Mouse (Mus musculus): ENCODE data around the gene Foxg1. TPM values are rescaled to one million over a fixed set of nuclear protein-coding genes. Genes with fewer than 3 reads are reported as not detected.
A peak's percentile ranks its signal among the peaks of the same experiment; 100 is the strongest.

The Foxg1 gene
- polyA plus RNA-seq, 1 experiment: 0.49 TPM

DNA sequence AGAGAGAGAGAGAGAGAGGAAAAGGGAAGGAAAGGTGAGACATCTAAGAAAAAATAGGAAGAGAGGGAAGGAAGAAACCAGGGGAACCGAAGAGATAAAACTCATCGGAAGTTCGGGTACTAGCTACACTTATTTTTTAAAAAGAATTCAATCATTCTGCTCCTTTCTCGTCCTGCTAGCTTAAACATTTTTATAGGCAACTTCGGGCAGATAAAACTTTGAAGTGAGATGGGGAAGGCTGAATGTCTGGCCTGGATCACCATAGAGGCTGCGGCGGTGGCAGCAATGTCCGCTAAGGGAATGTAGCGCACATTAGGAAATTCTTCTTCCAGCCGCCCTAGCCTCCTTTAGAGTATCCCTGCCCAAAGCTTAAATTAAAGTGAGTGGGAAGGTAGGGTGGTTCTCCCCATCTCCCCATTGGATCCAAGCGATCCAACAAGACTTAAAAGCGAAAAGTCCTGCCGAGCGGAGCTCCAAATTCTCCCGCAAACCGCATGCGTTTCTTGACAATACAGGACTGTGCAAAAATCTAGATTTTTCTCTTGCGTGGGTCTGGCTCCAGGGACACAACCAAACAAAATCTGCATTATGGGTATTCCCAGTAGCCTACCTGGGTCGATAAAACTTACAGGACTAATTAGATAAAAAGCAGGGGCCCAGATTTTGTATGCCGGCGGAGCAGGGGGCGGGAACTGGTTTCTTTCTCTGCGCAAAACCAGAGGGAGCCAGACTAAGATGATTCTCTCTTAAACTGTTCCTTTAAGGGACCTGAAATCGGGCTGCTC is 8.4 kb upstream of the Foxg1 start:
- Histone ChIP-seq H3K9ac (ENCODE audit: low read depth, poor library complexity, severe bottlenecking) (no peak overlapping the region), H3K4me1 (ENCODE audit: control insufficient read depth, insufficient read depth, low read length) (no peaks in the 10 kb centered on the region), H3K27me3 (ENCODE audit: control insufficient read depth, insufficient read depth, low read length, poor library complexity, severe bottlenecking) (peaks cover 26% of the 10 kb centered on the region), H3K4me3 (ENCODE audit: low read depth, low read length) (peak overlapping the region; percentile 38), H3K27ac (ENCODE audit: insufficient read depth, low read length) (no peak overlapping the region), H3K36me3 (ENCODE audit: control insufficient read depth, insufficient read depth, low read length, poor library complexity, severe bottlenecking) (no peaks in the 10 kb centered on the region), H3K9me3 (replicated peaks; ENCODE audit: control insufficient read depth, insufficient read depth, low read length, poor library complexity, severe bottlenecking) (no peaks in the 10 kb centered on the region)
- TF ChIP-seq EP300 (IDR thresholded peaks at IDR 0.05; ENCODE audit: insufficient read depth, low read depth, low read length) (no peak), CTCF (IDR thresholded peaks at IDR 0.05; ENCODE audit: low read depth, low read length) (no peak), POLR2A (IDR thresholded peaks at IDR 0.05; ENCODE audit: insufficient read depth, low read length) (no peak)

DNA sequence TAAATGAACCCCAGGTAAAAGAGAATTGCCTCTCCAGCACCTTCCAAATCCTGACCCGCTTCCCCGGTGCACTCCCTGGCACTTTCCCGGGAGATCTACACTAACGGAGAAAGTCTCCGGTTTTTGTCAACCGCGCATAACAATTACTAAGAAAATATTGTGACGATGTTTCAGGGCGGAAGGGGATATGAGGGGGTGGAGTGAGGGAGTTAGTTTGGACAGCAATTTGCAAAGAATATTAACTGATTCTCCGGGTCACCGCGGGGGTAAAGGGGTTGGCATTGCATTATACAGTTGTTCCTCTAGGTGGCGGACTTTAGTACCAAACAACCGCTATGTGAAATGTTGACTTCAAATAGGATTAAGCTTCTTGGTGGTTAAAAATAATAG is 7.9 kb upstream of the Foxg1 start:
- Histone ChIP-seq H3K9ac (ENCODE audit: low read depth, poor library complexity, severe bottlenecking) (no peak overlapping the region), H3K27me3 (ENCODE audit: control insufficient read depth, insufficient read depth, low read length, poor library complexity, severe bottlenecking) (peaks cover 31% of the 10 kb centered on the region), H3K4me1 (ENCODE audit: control insufficient read depth, insufficient read depth, low read length) (no peaks in the 10 kb centered on the region), H3K27ac (ENCODE audit: insufficient read depth, low read length) (no peak overlapping the region), H3K4me3 (ENCODE audit: low read depth, low read length) (peak overlapping the region; percentile 38), H3K9me3 (replicated peaks; ENCODE audit: control insufficient read depth, insufficient read depth, low read length, poor library complexity, severe bottlenecking) (no peaks in the 10 kb centered on the region), H3K36me3 (ENCODE audit: control insufficient read depth, insufficient read depth, low read length, poor library complexity, severe bottlenecking) (no peaks in the 10 kb centered on the region)
- TF ChIP-seq EP300 (IDR thresholded peaks at IDR 0.05; ENCODE audit: insufficient read depth, low read depth, low read length) (no peak), CTCF (IDR thresholded peaks at IDR 0.05; ENCODE audit: low read depth, low read length) (no peak), POLR2A (IDR thresholded peaks at IDR 0.05; ENCODE audit: insufficient read depth, low read length) (no peak)

DNA sequence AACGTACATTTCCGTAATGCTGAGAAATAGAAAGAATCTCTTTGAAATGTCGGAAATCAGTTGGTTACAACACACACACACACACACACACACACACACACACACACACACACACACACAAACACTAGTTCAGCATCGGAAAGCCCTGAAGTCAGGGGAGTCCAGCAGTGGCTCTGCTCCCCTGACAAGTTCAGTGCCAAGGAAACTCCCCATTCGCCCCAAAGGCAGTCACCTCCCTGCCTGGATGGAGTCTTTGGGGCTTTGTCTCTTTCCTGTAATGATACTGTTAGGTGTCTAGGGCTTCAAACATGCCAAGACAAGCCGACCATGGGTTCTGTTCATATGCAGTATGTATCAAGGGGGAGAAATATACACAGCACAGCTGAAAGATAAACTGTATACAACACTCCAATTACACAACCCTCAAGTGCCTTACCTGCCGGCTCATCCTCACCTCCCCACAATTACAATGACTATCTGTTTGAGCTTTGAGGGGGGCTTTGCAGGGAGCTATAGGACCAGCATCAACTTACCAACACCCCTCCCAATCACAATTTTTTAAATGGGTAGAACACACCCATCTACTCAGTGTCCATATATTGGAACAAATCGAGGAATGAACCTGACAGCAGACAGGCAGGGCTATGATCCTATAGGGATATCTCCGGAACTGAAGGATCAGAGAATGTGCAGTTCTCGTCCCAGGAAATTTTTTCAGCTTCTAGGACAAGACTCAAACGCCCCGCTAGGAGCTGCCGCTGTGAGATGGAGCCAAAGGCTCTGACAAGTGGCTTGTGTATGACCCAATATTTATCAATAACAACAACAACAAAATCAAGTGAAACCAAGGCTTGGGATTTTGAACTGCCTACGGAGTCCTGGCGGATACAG is 6.8 kb upstream of the Foxg1 start:
- TF ChIP-seq POLR2A (IDR thresholded peaks at IDR 0.05; ENCODE audit: insufficient read depth, low read length) (no peak), EP300 (IDR thresholded peaks at IDR 0.05; ENCODE audit: insufficient read depth, low read depth, low read length) (no peak), CTCF (IDR thresholded peaks at IDR 0.05; ENCODE audit: low read depth, low read length) (no peak)
- Histone ChIP-seq H3K9ac (ENCODE audit: low read depth, poor library complexity, severe bottlenecking) (no peak overlapping the region), H3K4me1 (ENCODE audit: control insufficient read depth, insufficient read depth, low read length) (no peaks in the 10 kb centered on the region), H3K27me3 (ENCODE audit: control insufficient read depth, insufficient read depth, low read length, poor library complexity, severe bottlenecking) (peaks cover 31% of the 10 kb centered on the region), H3K36me3 (ENCODE audit: control insufficient read depth, insufficient read depth, low read length, poor library complexity, severe bottlenecking) (no peaks in the 10 kb centered on the region), H3K9me3 (replicated peaks; ENCODE audit: control insufficient read depth, insufficient read depth, low read length, poor library complexity, severe bottlenecking) (no peaks in the 10 kb centered on the region), H3K4me3 (ENCODE audit: low read depth, low read length) (no peak overlapping the region), H3K27ac (ENCODE audit: insufficient read depth, low read length) (no peak overlapping the region)

DNA sequence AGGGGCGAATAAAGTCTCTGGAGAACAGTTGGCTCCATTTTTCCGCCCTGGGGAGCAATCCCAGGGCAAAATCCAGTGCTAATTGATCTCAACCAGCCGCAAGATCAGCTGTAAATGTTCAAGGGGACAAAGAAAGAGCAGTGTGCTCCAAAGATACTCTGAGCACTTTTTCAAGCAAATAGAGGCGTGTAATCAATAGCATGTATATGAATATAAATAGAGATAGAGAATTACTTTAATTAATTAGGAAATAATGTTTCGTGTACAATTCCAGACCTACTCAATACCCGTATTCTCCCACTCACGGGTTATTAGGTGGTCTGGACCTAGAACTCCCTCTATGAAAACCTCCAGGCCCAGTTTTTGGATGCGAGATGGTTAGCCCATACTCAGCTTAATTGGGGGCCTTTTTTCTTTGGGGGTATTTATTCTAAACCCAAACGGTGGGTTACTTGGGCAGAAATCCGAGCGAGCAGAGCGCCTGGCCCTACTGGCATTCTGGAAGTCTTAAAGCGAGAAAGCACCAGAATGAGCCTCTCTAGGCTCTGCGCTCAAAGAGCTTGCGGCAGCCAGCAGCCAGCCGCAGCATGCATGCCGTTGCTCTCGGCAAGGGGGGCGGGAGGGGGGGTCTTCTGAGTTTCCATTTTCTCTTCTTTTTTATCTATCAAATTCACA is 6.0 kb upstream of the Foxg1 start:
- peaks cover 32% of the 10 kb centered on the region for H3K27me3 ChIP-seq (ENCODE audit: control insufficient read depth, insufficient read depth, low read length, poor library complexity, severe bottlenecking)
- H3K4me3 ChIP-seq (ENCODE audit: low read depth, low read length): no peak overlapping the region
- H3K9ac ChIP-seq (ENCODE audit: low read depth, poor library complexity, severe bottlenecking): no peak overlapping the region
- no peaks in the 10 kb centered on the region for H3K9me3 ChIP-seq (replicated peaks; ENCODE audit: control insufficient read depth, insufficient read depth, low read length, poor library complexity, severe bottlenecking)
- no peaks in the 10 kb centered on the region for H3K4me1 ChIP-seq (ENCODE audit: control insufficient read depth, insufficient read depth, low read length)
- H3K36me3 ChIP-seq (ENCODE audit: control insufficient read depth, insufficient read depth, low read length, poor library complexity, severe bottlenecking): no peaks in the 10 kb centered on the region
- H3K27ac ChIP-seq (ENCODE audit: insufficient read depth, low read length): no peak overlapping the region
- TF ChIP-seq EP300 (IDR thresholded peaks at IDR 0.05; ENCODE audit: insufficient read depth, low read depth, low read length) (no peak), CTCF (IDR thresholded peaks at IDR 0.05; ENCODE audit: low read depth, low read length) (no peak)

DNA sequence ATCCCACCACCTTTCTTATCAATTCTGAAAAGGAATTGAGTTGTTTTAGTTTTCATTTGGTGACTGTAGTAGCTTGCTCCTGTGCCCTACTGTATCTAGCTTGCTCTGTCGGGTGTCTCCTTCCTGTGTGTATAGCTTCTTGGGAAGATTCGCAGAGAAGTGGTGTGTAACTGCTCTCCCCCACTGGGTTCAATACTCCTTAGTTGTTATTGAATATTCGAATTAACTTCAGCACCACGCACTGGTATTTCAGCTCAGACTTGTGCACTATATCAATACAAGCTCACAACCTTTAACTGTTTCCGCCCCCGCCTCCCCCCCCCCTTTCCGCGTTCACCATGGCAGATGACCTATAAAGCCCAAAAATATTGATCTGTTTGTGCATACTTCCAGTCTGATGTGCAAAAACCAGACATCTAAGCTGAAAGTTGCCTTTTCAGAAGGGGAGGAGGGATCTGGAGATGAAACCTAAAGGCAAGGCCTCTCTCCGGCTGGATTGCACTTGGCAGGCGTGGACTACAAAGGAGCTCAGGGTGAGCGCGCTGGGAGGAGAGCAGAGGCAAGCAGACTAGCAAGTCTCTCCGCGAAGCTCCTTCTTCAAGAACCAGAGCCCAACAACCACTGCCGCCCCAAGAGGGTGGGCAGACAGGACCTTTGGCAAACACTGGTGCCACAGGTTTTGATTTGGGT is 5.0 kb upstream of the Foxg1 start:
- Histone ChIP-seq H3K4me3 (ENCODE audit: low read depth, low read length) (no peak overlapping the region), H3K27ac (ENCODE audit: insufficient read depth, low read length) (no peak overlapping the region), H3K4me1 (ENCODE audit: control insufficient read depth, insufficient read depth, low read length) (no peaks in the 10 kb centered on the region), H3K9ac (ENCODE audit: low read depth, poor library complexity, severe bottlenecking) (no peak overlapping the region), H3K9me3 (replicated peaks; ENCODE audit: control insufficient read depth, insufficient read depth, low read length, poor library complexity, severe bottlenecking) (no peaks in the 10 kb centered on the region), H3K36me3 (ENCODE audit: control insufficient read depth, insufficient read depth, low read length, poor library complexity, severe bottlenecking) (no peaks in the 10 kb centered on the region), H3K27me3 (ENCODE audit: control insufficient read depth, insufficient read depth, low read length, poor library complexity, severe bottlenecking) (peaks cover 33% of the 10 kb centered on the region)
- TF ChIP-seq EP300 (IDR thresholded peaks at IDR 0.05; ENCODE audit: insufficient read depth, low read depth, low read length) (no peak), POLR2A (IDR thresholded peaks at IDR 0.05; ENCODE audit: insufficient read depth, low read length) (no peak), CTCF (IDR thresholded peaks at IDR 0.05; ENCODE audit: low read depth, low read length) (no peak)

All from ES-Bruce4 (cell line).